Mouse (Mus musculus) spleen, adult 2 months (tissue): ENCODE measurements around the gene Ei24.

Experiments
- CTCF ChIP-seq: fragments of 200-500 bp; IDR thresholded peaks from 2 replicates; pipeline ENCODE4 v1.5.1; 2011; ENCODE audit warnings: mild to moderate bottlenecking, inconsistent platforms; ENCODE audit not compliant: insufficient read depth, insufficient read length, insufficient replicate concordance; ENCODE audit errors: extremely low read depth
- POLR2A ChIP-seq: fragments of 200-500 bp; IDR thresholded peaks from 2 replicates; pipeline ENCODE4 v1.6.1; 2011; ENCODE audit warnings: low read depth, low read length, inconsistent platforms

- no peak for TF ChIP-seq CTCF
- no peak for TF ChIP-seq POLR2A
Observed at GRCm38 (mm10) chr9:36818905-36819304, 21.7 kb upstream of the Ei24 start.
